Mouse (Mus musculus): ENCODE results near the gene Olfr1358. TPM values are rescaled to one million over a fixed set of nuclear protein-coding genes. Genes with fewer than 3 reads are reported as not detected.

Gene Olfr1358
- polyA plus RNA-seq, 1 experiment from 2014 or later = not detected

DNA sequence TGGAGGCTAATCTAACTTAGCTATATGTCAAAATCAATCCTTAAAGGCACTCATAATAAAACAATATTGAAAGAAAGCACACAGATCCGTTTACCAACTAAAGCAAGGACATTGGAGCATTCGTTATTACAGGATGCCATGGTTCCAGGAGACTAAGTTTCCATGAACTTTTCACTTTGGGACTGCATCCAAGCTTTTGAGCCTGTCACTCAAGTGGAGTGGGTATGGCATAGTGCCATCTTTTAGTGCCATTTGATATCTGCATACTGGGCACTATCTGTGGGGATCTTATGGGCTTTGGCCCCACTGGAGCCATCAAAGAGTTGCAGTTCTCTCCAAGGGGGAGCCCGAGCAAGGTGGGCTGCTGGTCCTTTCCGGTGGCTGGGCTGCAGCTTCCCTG lies 8.3 kb downstream of the Olfr1358 start:
- Histone ChIP-seq H3K4me2 (no peak overlapping the region), H3K9me3 (replicated peaks; ENCODE audit: control insufficient read depth, low read length) (no peaks in the 10 kb centered on the region), H3K36me3 (ENCODE audit: control insufficient read depth, insufficient read depth, low read length) (no peaks in the 10 kb centered on the region), H3K9ac (ENCODE audit: low read depth, low read length) (no peak overlapping the region), H3K4me3 (ENCODE audit: low read depth, low read length) (no peak overlapping the region), H3K4me1 (ENCODE audit: control insufficient read depth, insufficient read depth, low read length) (no peaks in the 10 kb centered on the region), H3K27me3 (ENCODE audit: control insufficient read depth, insufficient read depth, low read length) (no peaks in the 10 kb centered on the region), H3K27ac (ENCODE audit: low read depth, low read length) (no peak overlapping the region)
- no peak for ATAC-seq (replicated peaks; ENCODE audit: insufficient number of reproducible peaks, low FRiP score, low TSS enrichment)
- WGBS (ENCODE audit: insufficient replicate concordance) = 57% methylated on average over 4 of the region's 4 CpGs

DNA sequence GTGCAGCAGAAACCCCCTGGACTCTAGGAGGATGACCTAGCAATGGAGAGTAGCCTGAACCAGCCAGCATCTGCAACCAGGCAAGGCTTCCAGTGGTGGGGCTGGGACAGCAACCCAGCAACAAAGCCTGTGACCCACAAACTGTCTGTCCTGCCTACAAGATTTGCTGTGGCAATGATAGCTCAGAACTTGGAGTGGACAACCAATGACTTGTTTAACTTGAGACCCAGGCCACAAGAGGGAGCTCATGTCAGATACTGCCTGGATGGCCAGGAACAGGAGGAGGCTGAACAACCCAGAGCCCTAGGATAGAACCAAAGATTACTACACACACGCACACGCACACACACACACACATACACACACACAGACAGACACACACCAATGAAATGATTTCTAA lies 23.7 kb downstream of the Olfr1358 start:
- Histone ChIP-seq H3K27ac (ENCODE audit: low read depth, low read length) (no peak overlapping the region), H3K9ac (ENCODE audit: low read depth, low read length) (no peak overlapping the region), H3K9me3 (replicated peaks; ENCODE audit: control insufficient read depth, low read length) (no peaks in the 10 kb centered on the region), H3K36me3 (ENCODE audit: control insufficient read depth, insufficient read depth, low read length) (no peaks in the 10 kb centered on the region), H3K4me2 (no peak overlapping the region), H3K4me1 (ENCODE audit: control insufficient read depth, insufficient read depth, low read length) (no peaks in the 10 kb centered on the region), H3K4me3 (ENCODE audit: low read depth, low read length) (no peak overlapping the region), H3K27me3 (ENCODE audit: control insufficient read depth, insufficient read depth, low read length) (no peaks in the 10 kb centered on the region)
- no peak for ATAC-seq (replicated peaks; ENCODE audit: insufficient number of reproducible peaks, low FRiP score, low TSS enrichment)
- 59% methylated on average over 2 of the region's 2 CpGs for WGBS (ENCODE audit: insufficient replicate concordance)

DNA sequence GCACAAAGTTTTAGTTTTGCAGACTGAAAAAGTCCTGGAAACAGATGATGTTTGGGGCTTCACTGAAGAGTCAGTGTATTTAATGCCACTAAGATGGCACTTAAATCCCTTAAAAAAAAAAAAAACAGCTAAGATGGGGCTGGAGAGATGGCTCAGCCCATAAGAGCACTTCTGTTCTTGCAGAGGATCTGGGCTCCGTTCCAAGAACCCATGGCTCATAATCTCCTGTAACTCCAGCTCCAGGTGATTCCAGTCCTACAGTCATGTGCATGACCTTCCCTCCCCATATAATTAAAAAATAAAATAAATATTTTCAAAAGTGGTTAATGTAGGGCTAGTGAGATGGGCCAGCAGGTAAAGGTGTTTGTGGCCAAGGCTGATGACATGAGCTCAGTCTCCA lies 47.8 kb downstream of the Olfr1358 start:
- no peak overlapping the region for H3K27ac ChIP-seq (ENCODE audit: low read depth, low read length)
- no peaks in the 10 kb centered on the region for H3K9me3 ChIP-seq (replicated peaks; ENCODE audit: control insufficient read depth, low read length)
- 78% methylated on average over 1 of the region's 1 CpGs for WGBS (ENCODE audit: insufficient replicate concordance)
- H3K36me3 ChIP-seq (ENCODE audit: control insufficient read depth, insufficient read depth, low read length) = no peaks in the 10 kb centered on the region
- H3K9ac ChIP-seq (ENCODE audit: low read depth, low read length) = no peak overlapping the region
- H3K4me3 ChIP-seq (ENCODE audit: low read depth, low read length) = no peak overlapping the region
- no peak overlapping the region for H3K4me2 ChIP-seq
- no peaks in the 10 kb centered on the region for H3K4me1 ChIP-seq (ENCODE audit: control insufficient read depth, insufficient read depth, low read length)
- H3K27me3 ChIP-seq (ENCODE audit: control insufficient read depth, insufficient read depth, low read length) = no peaks in the 10 kb centered on the region
- ATAC-seq (replicated peaks; ENCODE audit: insufficient number of reproducible peaks, low FRiP score, low TSS enrichment) = no peak

DNA sequence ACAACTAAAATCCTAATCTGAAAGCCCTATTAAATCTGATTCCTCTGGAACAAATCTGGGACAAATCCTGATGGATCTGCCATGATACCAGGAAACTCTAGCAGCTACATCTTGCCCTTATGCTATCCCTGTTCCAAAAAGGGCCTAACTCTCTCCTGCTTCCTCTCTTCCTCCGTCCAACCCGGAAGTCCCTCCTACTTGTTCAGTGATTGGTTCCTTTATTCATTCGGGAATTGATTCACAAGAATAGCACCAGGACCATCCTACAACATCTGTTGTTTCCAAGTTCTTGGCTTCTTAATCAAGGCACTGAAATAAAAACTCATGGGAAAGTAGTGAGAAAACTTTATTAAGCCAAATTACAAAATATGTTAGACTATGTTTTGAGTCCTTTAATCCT lies 52.0 kb downstream of the Olfr1358 start:
- Histone ChIP-seq H3K4me2 (no peak overlapping the region), H3K9me3 (replicated peaks; ENCODE audit: control insufficient read depth, low read length) (no peaks in the 10 kb centered on the region), H3K4me3 (ENCODE audit: low read depth, low read length) (no peak overlapping the region), H3K9ac (ENCODE audit: low read depth, low read length) (no peak overlapping the region), H3K27me3 (ENCODE audit: control insufficient read depth, insufficient read depth, low read length) (no peaks in the 10 kb centered on the region), H3K36me3 (ENCODE audit: control insufficient read depth, insufficient read depth, low read length) (no peaks in the 10 kb centered on the region), H3K27ac (ENCODE audit: low read depth, low read length) (no peak overlapping the region), H3K4me1 (ENCODE audit: control insufficient read depth, insufficient read depth, low read length) (no peaks in the 10 kb centered on the region)
- WGBS (ENCODE audit: insufficient replicate concordance) = 76% methylated on average over 3 of the region's 3 CpGs
- ATAC-seq (replicated peaks; ENCODE audit: insufficient number of reproducible peaks, low FRiP score, low TSS enrichment) = no peak

DNA sequence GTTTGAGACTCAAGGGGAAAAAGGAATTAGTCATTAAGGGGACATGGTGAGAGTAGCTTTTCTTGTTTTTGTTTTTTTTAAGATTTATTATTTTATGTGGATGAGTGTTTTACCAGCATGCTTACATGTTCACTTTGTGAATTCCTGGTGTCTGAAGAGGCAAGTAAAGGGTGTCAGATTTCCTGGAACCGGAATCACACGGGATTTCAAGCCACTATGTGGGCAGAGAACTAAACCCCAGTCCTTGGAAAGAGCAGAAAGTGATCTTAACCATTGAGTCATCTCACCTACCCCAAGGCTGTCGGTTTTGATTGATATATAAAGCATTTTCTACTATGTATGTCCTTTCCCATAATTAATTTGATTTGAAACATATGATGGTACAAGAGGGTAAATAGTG lies 52.5 kb downstream of the Olfr1358 start:
- Histone ChIP-seq H3K27ac (ENCODE audit: low read depth, low read length) (no peak overlapping the region), H3K9me3 (replicated peaks; ENCODE audit: control insufficient read depth, low read length) (no peaks in the 10 kb centered on the region), H3K4me2 (no peak overlapping the region), H3K36me3 (ENCODE audit: control insufficient read depth, insufficient read depth, low read length) (no peaks in the 10 kb centered on the region), H3K27me3 (ENCODE audit: control insufficient read depth, insufficient read depth, low read length) (no peaks in the 10 kb centered on the region), H3K9ac (ENCODE audit: low read depth, low read length) (no peak overlapping the region), H3K4me3 (ENCODE audit: low read depth, low read length) (no peak overlapping the region), H3K4me1 (ENCODE audit: control insufficient read depth, insufficient read depth, low read length) (no peaks in the 10 kb centered on the region)
- WGBS (ENCODE audit: insufficient replicate concordance) = 45% methylated on average over 3 of the region's 3 CpGs
- ATAC-seq (replicated peaks; ENCODE audit: insufficient number of reproducible peaks, low FRiP score, low TSS enrichment) = no peak

Small RNA genes lying within 50 kb of the gene (microRNA-seq; reads per million reads assigned to microRNA genes)
- gene Gm27541 (ENCODE audit: borderline number of aligned reads) = not detected

Other genes starting within 250 kb of the Olfr1358 start
- 32.4 and 36.1 TPM in 2 replicates for gene Agpat3, start 164.9 kb upstream of the Olfr1358 start, polyA plus RNA-seq (2014; fragmentation: Nextera tagmentation; extraction: Ambion mirVana)
- gene Rrp1, start 104.4 kb upstream of the Olfr1358 start, polyA plus RNA-seq (2014; fragmentation: Nextera tagmentation; extraction: Ambion mirVana) = 176 and 204 TPM in 2 replicates
- 122 and 123 TPM in 2 replicates for gene Cstb, start 91.8 kb upstream of the Olfr1358 start, polyA plus RNA-seq (2014; fragmentation: Nextera tagmentation; extraction: Ambion mirVana)
- 4.2 and 4.3 TPM in 2 replicates for gene Pdxk, start 52.5 kb upstream of the Olfr1358 start, polyA plus RNA-seq (2014; fragmentation: Nextera tagmentation; extraction: Ambion mirVana)
- gene Ilvbl, start 56.9 kb downstream of the Olfr1358 start, polyA plus RNA-seq (2014; fragmentation: Nextera tagmentation; extraction: Ambion mirVana) = 29.8 and 38.0 TPM in 2 replicates
- 15.7 and 17.9 TPM in 2 replicates for gene Syde1, start 74.5 kb downstream of the Olfr1358 start, polyA plus RNA-seq (2014; fragmentation: Nextera tagmentation; extraction: Ambion mirVana)
- not detected in 2 replicates for gene Olfr1357, start 100.6 kb downstream of the Olfr1358 start, polyA plus RNA-seq (2014; fragmentation: Nextera tagmentation; extraction: Ambion mirVana)
- not detected in 2 replicates for gene Casp14, start 200.9 kb downstream of the Olfr1358 start, polyA plus RNA-seq (2014; fragmentation: Nextera tagmentation; extraction: Ambion mirVana)
- 0.11 TPM in 1 of 2 replicates, not detected in the other for gene Ccdc105, start 235.6 kb downstream of the Olfr1358 start, polyA plus RNA-seq (2014; fragmentation: Nextera tagmentation; extraction: Ambion mirVana)